Mouse (Mus musculus) layer of hippocampus, postnatal 36 days (tissue): Measurements from ENCODE around the gene Lpar3. TPM values are rescaled to one million over a fixed set of nuclear protein-coding genes. Genes with fewer than 3 reads are reported as not detected.

Experiments used
- DNase-seq, 2 experiments: peaks; one replicate each; pipeline ENCODE4 v3.0.0; 2022
- total RNA-seq, 2 experiments: library from RNA; stranded (reverse); gene quantifications; 2 replicates each; pipeline ENCODE4 v1.2.3; 2021

The Lpar3 gene
- total RNA-seq: under 1 TPM; 0.46 to 0.57 TPM

GRCm38 (mm10) chr3:146220776-146221486, at the start of gene Lpar3:
TSS of gene Lpar3 (plus strand) at chr3:146220963.
- DNase-seq: peak; percentile 26 to 31

- no peak for DNase-seq
Observed at GRCm38 (mm10) chr3:146173030-146173429, 47.7 kb upstream of the Lpar3 start.

GRCm38 (mm10) chr3:146174215-146174614, 46.5 kb upstream of the Lpar3 start:
- DNase-seq: no peak

- no peak for DNase-seq
Observed at GRCm38 (mm10) chr3:146177295-146177694, 43.5 kb upstream of the Lpar3 start.

GRCm38 (mm10) chr3:146177748-146178582, 42.8 kb upstream of the Lpar3 start:
- peak; percentile 74 to 77 for DNase-seq

- DNase-seq: no peak
Observed at GRCm38 (mm10) chr3:146180341-146180740, 40.4 kb upstream of the Lpar3 start.

GRCm38 (mm10) chr3:146180986-146181385, 39.8 kb upstream of the Lpar3 start:
- no peak for DNase-seq

- peak; percentile 54 to 65 for DNase-seq
Observed at GRCm38 (mm10) chr3:146184992-146185657, 35.6 kb upstream of the Lpar3 start.

GRCm38 (mm10) chr3:146186033-146186432, 34.7 kb upstream of the Lpar3 start:
- DNase-seq: no peak

- no peak for DNase-seq
Observed at GRCm38 (mm10) chr3:146189933-146190332, 30.8 kb upstream of the Lpar3 start.

GRCm38 (mm10) chr3:146192507-146192906, 28.3 kb upstream of the Lpar3 start:
- no peak for DNase-seq

GRCm38 (mm10) chr3:146195153-146195552, 25.6 kb upstream of the Lpar3 start:
- DNase-seq: no peak

GRCm38 (mm10) chr3:146196301-146196700, 24.5 kb upstream of the Lpar3 start:
- DNase-seq: no peak

- DNase-seq: no peak
Observed at GRCm38 (mm10) chr3:146196780-146197743, 23.7 kb upstream of the Lpar3 start.

GRCm38 (mm10) chr3:146197785-146198184, 23.0 kb upstream of the Lpar3 start:
- no peak for DNase-seq

GRCm38 (mm10) chr3:146198803-146199481, 21.8 kb upstream of the Lpar3 start:
- DNase-seq: no peak

- no peak for DNase-seq
Observed at GRCm38 (mm10) chr3:146199486-146199885, 21.3 kb upstream of the Lpar3 start.

- DNase-seq: no peak
Observed at GRCm38 (mm10) chr3:146204375-146204774, 16.4 kb upstream of the Lpar3 start.

GRCm38 (mm10) chr3:146205305-146205704, 15.5 kb upstream of the Lpar3 start:
- no peak for DNase-seq

- DNase-seq: no peak
Observed at GRCm38 (mm10) chr3:146206635-146207034, 14.1 kb upstream of the Lpar3 start.

GRCm38 (mm10) chr3:146207440-146207839, 13.3 kb upstream of the Lpar3 start:
- no peak for DNase-seq
